In the genomic region with DNA sequence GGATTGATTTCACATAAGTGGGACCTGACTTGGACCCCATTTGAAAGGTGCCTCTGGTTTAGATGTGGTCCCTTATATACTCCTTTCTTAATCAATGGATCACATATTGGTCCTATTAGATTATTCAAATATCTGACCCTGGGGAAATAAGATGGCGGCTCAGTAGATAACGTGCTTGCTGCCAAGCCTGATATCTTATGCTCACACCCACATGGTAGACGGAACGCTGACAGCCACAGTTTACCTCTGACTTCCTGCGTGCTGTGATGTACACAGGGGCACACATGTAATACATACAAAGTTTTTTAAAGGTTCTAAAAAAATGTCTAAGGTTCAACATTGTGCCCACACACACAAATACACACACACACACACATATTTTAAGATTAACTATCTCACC, we compare ENCODE assay signal across 11 mouse cellular contexts.
"Had no signal": no experiment of that assay in that cellular context is flagged by ENCODE, and none has a peak within 500 bp of the region (broad histone marks: within the 10 kb centered on the region; RNA-seq: fewer than 3 reads in every experiment).

No protein-coding gene starts in this region.

- DNase-seq: kidney, adult 2 months; kidney, postnatal 14 days; midbrain, embryonic 14.5 days; right cerebral cortex, postnatal 4 days; thymus, postnatal 4 days had no signal

- H3K9me3 ChIP-seq: kidney, embryonic 15.5 days; limb, embryonic 12.5 days; midbrain, embryonic 10.5 days; neural tube, embryonic 12.5 days; stomach, embryonic 15.5 days had no signal

- H3K4me1 ChIP-seq: midbrain, embryonic 10.5 days; neural tube, embryonic 12.5 days had no signal

- H3K4me3 ChIP-seq: kidney, embryonic 15.5 days; limb, embryonic 12.5 days; midbrain, embryonic 10.5 days; neural tube, embryonic 12.5 days; stomach, embryonic 15.5 days had no signal

- H3K9ac ChIP-seq: kidney, embryonic 15.5 days; limb, embryonic 12.5 days; neural tube, embryonic 12.5 days; stomach, embryonic 15.5 days had no signal

- H3K27me3 ChIP-seq: kidney, embryonic 15.5 days; limb, embryonic 12.5 days; neural tube, embryonic 12.5 days; stomach, embryonic 15.5 days had no signal

- H3K4me2 ChIP-seq: kidney, embryonic 15.5 days; limb, embryonic 12.5 days; neural tube, embryonic 12.5 days; stomach, embryonic 15.5 days had no signal

- ATAC-seq: intestine, embryonic 16.5 days had no signal

- H3K27ac ChIP-seq: kidney, embryonic 15.5 days; limb, embryonic 12.5 days; midbrain, embryonic 10.5 days; neural tube, embryonic 12.5 days; stomach, embryonic 15.5 days had no signal
